Mouse (Mus musculus): Measurements from ENCODE around the gene AU040320.

Gene AU040320

DNA sequence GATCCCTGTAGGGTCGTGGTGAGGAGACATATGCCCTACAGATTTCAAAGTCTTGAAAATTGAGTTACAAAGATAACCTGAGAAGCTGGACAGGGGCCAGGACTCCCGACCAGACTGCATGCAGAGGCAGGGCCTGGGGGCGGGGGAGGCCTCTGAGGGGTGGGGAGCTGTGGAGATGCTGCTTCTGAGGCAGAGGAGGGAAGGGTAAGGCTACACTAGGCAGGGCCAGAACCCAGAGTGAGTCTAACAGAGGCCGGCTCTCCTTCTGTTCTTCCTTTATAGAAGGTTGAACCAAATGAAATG, 97.4 kb downstream of the AU040320 start:
- in situ Hi-C loops (cut with MboI, MseI): no loop called here

DNA sequence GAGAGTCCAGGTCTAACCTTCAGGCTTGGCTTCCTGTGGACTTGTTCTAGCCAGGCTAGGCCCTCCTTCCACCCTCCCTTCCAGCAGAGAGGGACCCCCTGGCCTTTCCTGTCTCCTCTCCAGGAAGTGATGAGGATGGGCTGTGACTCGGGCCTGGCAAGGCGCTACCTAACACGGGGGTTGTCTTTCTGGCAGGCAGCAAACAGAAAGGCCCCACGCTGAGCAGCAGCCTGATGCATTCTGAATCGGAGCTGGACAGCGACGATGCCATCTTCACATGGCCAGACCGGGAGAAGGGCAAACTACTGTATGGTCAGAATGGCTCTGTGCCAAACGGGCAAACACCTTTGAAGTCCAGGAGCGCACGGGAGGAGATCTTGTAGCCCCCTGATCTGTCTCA, 99.6 kb downstream of the AU040320 start:
- in situ Hi-C loops (cut with MboI, MseI): no loop called here

DNA sequence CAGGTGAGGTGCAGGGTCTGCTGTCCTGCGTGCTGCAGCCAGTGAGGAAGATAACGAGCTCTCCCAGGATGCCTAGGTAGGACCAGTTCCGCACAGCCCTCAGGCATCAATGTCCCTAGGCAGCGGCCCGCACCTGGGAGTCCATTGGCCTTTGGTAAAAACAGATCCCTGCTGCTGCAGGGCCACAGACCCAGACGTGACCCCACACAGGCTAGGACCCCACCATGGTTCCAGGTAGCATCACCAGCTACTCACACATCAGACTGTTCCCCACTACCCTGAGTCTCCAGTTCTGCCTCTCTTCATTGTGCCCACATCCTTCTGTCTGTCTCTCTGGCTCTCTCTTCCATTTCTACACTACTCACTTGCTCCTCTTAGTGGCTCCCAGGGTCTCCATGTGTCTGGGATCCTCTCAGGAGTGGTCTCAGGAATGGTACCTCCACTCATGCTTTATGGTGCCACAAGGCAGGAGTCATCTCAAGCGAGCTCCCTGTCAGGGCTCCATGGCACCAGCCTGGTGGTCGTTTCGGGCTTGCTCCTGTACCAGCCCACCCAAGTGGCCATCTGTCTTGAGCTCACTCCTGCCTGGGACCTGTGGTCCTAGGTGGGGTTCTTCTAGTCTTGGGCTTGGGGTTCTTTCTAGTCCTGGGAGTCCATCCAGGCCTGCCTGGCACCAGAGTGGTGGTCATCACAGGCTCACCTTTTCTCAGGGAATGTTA, 107.1 kb downstream of the AU040320 start:
- in situ Hi-C loops (cut with MboI, MseI): no loop called here

DNA sequence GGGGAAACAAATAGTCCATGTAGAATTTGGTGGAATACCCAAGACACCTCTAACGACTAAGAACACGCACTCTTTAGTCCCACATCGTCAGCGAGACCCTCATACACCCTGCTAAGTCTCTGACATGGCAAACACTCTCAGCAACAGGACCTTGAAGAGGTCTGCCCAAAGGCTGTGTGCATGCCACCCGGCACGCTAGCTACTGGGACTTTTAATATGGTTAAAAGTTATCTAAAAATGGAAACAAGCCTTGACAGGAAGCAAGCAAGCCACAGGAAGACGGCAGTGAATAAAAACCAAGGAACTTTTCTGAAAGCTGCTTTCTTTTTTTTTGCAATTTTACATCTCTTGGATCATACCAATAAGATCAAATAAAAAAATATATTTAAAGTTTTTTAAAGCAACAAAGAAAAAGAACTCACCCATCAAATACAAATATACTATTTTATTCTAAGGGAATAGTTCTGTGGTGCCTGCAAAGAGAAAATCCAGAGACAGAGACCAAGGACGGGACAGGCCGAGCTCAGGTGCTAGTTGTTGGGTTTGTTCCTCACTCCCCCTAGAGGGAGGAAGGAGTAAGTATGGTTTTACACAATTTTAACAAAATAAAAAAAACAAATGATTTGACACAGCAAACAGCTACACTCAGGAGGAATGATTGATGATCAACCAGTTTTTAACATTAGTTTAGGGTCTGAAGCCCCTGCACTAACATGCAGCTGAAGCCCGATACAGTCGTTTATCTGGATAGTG, 108.3 kb downstream of the AU040320 start:
- in situ Hi-C loops (cut with MboI, MseI): no loop called here

GRCm38 (mm10) chr4:126868699-126869098, 115.4 kb downstream of the AU040320 start:
- in situ Hi-C loops (cut with MboI, MseI): no loop called here

- in situ Hi-C loops (cut with MboI, MseI): no loop called here
Measured at GRCm38 (mm10) chr4:126872717-126873116, 119.4 kb downstream of the AU040320 start.

DNA sequence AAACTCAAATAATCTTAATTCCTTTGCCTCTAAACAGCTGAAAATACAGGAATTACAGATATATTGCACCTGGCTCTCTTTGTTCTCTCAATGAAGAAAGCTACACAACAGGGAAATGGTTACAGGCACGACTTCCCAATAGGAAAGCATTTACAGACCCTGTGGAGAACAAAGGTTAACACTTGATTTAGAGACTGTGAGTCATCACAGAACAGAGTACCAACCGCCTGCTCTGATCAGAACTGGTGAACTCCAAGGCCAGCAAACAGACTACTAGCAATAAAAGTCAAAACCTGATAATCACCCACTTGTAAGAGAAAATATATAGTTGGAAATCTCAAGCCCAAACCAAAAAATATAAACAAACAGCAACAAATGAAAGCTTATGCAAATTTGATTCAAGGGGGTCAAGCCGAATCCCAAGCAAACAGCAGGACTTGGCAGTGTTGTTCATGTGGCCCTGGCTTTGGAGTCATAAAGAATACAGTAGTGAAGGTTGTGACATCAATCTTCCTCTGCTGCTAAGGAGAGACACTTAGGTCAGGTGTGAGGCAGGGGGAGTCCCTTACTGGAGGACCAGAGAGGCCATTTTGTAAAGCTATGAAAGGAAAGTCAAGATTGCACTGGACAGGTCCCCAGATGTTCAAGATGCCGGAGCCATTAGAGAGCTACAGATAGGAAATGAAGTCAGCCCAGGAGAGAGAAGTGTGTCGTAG, 126.4 kb downstream of the AU040320 start:
- in situ Hi-C loops (cut with MboI, MseI): no loop called here

DNA sequence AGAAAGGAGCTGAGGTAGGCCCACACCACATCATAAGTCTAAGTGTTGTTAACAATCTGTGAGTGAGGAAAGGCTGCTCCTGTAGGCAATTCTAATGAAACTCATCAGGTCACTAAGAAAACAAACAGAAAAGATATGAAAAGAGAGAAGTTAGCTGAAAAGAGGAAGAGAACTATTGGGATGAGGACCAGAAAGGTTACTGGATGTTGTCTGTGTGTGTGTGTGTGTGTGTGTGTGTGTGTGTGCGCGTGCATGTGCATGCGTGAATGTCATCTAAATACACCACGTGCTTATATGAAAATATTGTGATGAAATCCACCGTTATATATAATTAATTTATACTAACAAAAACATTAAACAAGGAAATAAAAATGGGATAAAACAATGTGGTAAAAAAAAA, 130.3 kb downstream of the AU040320 start:
- in situ Hi-C loops (cut with MboI, MseI): no loop called here

GRCm38 (mm10) chr4:126885953-126886352, 132.6 kb downstream of the AU040320 start:
- in situ Hi-C loops (cut with MboI, MseI): no loop called here

DNA sequence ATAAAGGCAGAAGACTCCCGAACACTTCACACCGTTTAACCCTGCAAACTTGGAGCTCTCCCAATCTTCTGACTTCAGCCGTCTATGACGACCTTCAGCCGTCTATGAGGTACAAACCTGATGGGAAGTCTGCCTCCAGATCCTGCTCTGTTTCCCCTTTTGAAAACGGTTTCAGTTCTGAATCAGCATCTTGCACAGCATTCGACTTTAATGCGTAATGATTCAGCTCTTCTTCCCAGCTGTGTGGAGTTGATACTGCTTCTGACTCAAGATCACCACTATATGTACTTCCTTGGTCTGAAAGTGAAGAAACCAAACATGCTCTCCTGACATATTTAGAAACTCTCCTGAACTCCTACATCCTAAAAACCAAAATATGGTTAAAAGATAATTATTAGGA, 136.5 kb downstream of the AU040320 start:
- in situ Hi-C loops (cut with MboI, MseI): no loop called here

Data from T-helper 2 cell (primary cell).